Mouse (Mus musculus): ENCODE data around the gene Klhl1.
"Not testable (repeated sequence)": the region's sequence is repeated elsewhere in the genome, so short reads cannot be mapped to it uniquely, and the experiment has no call there.

Klhl1 gene

GRCm38 (mm10) chr14:96518954-96519682 is at the start of gene Klhl1:
TSS of gene Klhl1 (minus strand) at chr14:96519102.
- peak in 1 of 2 experiments; percentile 15 for DNase-seq (ENCODE audit: low spot score in 2 of 2)

GRCm38 (mm10) chr14:96553668-96554067 is 34.8 kb upstream of the Klhl1 start:
- no peak for DNase-seq (ENCODE audit: low spot score in 2 of 2)

- peak; percentile 9 to 25 for DNase-seq (ENCODE audit: low spot score in 2 of 2)
Observed at GRCm38 (mm10) chr14:96518151-96518953, 550 bp downstream of the Klhl1 start.

GRCm38 (mm10) chr14:96517727-96518126 is 1.2 kb downstream of the Klhl1 start:
- no peak for DNase-seq (ENCODE audit: low spot score in 2 of 2)

GRCm38 (mm10) chr14:96499936-96500335 is 19.0 kb downstream of the Klhl1 start:
- no peak for DNase-seq (ENCODE audit: low spot score in 2 of 2)

GRCm38 (mm10) chr14:96471812-96472211 is 47.1 kb downstream of the Klhl1 start:
- no peak for DNase-seq (ENCODE audit: low spot score in 2 of 2)

GRCm38 (mm10) chr14:96471336-96471735 is 47.6 kb downstream of the Klhl1 start:
- no peak for DNase-seq (ENCODE audit: low spot score in 2 of 2)

GRCm38 (mm10) chr14:96461756-96462155 is 57.1 kb downstream of the Klhl1 start:
- DNase-seq (ENCODE audit: low spot score in 2 of 2) = no peak

- no peak for DNase-seq (ENCODE audit: low spot score in 2 of 2)
Observed at GRCm38 (mm10) chr14:96392032-96392737, 126.7 kb downstream of the Klhl1 start.

- DNase-seq (ENCODE audit: low spot score in 2 of 2) = no peak
Observed at GRCm38 (mm10) chr14:96362727-96363126, 156.2 kb downstream of the Klhl1 start.

- DNase-seq (ENCODE audit: low spot score in 2 of 2) = no peak
Observed at GRCm38 (mm10) chr14:96348220-96348619, 170.7 kb downstream of the Klhl1 start.

GRCm38 (mm10) chr14:96331069-96331468 is 187.8 kb downstream of the Klhl1 start:
- no peak for DNase-seq (ENCODE audit: low spot score in 2 of 2)

GRCm38 (mm10) chr14:96217805-96218441 is 301.0 kb downstream of the Klhl1 start:
- no peak for DNase-seq (ENCODE audit: low spot score in 2 of 2)

GRCm38 (mm10) chr14:96194795-96195194 is 324.1 kb downstream of the Klhl1 start:
- not testable (repeated sequence) for DNase-seq (ENCODE audit: low spot score in 2 of 2)

- no peak for DNase-seq (ENCODE audit: low spot score in 2 of 2)
Observed at GRCm38 (mm10) chr14:96174546-96174945, 344.4 kb downstream of the Klhl1 start.

GRCm38 (mm10) chr14:96143137-96143536 is 375.8 kb downstream of the Klhl1 start:
- no peak for DNase-seq (ENCODE audit: low spot score in 2 of 2)

- DNase-seq (ENCODE audit: low spot score in 2 of 2) = no peak
Observed at GRCm38 (mm10) chr14:96140246-96140645, 378.7 kb downstream of the Klhl1 start.

GRCm38 (mm10) chr14:96107396-96107795 is 411.5 kb downstream of the Klhl1 start:
- DNase-seq (ENCODE audit: low spot score in 2 of 2) = no peak

GRCm38 (mm10) chr14:96081681-96082207 is 437.2 kb downstream of the Klhl1 start:
- DNase-seq (ENCODE audit: low spot score in 2 of 2) = no peak

- no peak for DNase-seq (ENCODE audit: low spot score in 2 of 2)
Observed at GRCm38 (mm10) chr14:96065884-96066283, 453.0 kb downstream of the Klhl1 start.
